Mouse (Mus musculus): ENCODE results near the gene Gsk3a.

Gsk3a gene

GRCm38 (mm10) chr7:25237249-25238014, at the start of gene Gsk3a:
Gsk3a (minus strand) TSS chr7:25237851.
- CTCF ChIA-PET: interaction anchor here (0.6 to 2.1 kb wide), 20 partner anchors 9 to 150 kb away, joined by 3 to 17 read pairs (median 4); partner anchors contain the start of genes Megf8 (in 2 of the 4), Cic (in 1 of the 4) and Pafah1b3 (in 1 of the 4)

GRCm38 (mm10) chr7:25286989-25287388, 49.3 kb upstream of the Gsk3a start:
- CTCF ChIA-PET: interaction anchor here (0.5 to 1.3 kb wide), 7 partner anchors 11 to 50 kb away, joined by 3 to 5 read pairs (median 3); partner anchors contain the start of genes Pafah1b3 (in 2 of the 4) and Megf8 (in 1 of the 4)
- POLR2A ChIA-PET: interaction anchor here in 3 of 4 experiments (0.6 to 2.3 kb wide), 15 partner anchors 9 to 99 kb away, joined by 3 to 8 read pairs (median 3); partner anchors contain the start of genes Pafah1b3 (in 2 of the 3), Cic (in 1 of the 3), Tmem145 (in 1 of the 3) and Zfp526 (in 1 of the 3)

More at GRCm38 (mm10) chr7:25237249-25238014, at the start of gene Gsk3a:
- POLR2A ChIA-PET: interaction anchor here (0.6 to 10.7 kb wide), 58 partner anchors 8 to 517 kb away, joined by 3 to 160 read pairs (median 7); partner anchors contain the start of genes Cic (in 3 of the 4), Dedd2 (in 3 of the 4), Megf8 (in 3 of the 4) and Zfp526 (in 3 of the 4)

GRCm38 (mm10) chr7:25285511-25286238, 48.0 kb upstream of the Gsk3a start:
- CTCF ChIA-PET: interaction anchor here in 1 of 4 experiments (0.8 kb wide), 1 partner anchor 12 kb away, joined by 3 read pairs; the partner anchor contains the start of gene Pafah1b3
- POLR2A ChIA-PET: interaction anchor here in 3 of 4 experiments (0.8 to 2.3 kb wide), 7 partner anchors 8 to 47 kb away, joined by 3 to 7 read pairs (median 4); partner anchors contain the start of genes Cic (in 1 of the 3) and Tmem145 (in 1 of the 3)

- ChIA-PET POLR2A (interaction anchor here in 3 of 4 experiments (0.6 to 3.2 kb wide), 6 partner anchors 13 to 181 kb away, joined by 3 to 18 read pairs (median 3); partner anchors contain the start of genes Cic (in 1 of the 3) and Pafah1b3 (in 1 of the 3)), CTCF (interaction anchor here in 1 of 4 experiments (0.8 kb wide), 1 partner anchor 13 kb away, joined by 3 read pairs; the partner anchor contains the start of gene Pafah1b3)
Observed at GRCm38 (mm10) chr7:25284766-25285165, 47.1 kb upstream of the Gsk3a start.

DNA sequence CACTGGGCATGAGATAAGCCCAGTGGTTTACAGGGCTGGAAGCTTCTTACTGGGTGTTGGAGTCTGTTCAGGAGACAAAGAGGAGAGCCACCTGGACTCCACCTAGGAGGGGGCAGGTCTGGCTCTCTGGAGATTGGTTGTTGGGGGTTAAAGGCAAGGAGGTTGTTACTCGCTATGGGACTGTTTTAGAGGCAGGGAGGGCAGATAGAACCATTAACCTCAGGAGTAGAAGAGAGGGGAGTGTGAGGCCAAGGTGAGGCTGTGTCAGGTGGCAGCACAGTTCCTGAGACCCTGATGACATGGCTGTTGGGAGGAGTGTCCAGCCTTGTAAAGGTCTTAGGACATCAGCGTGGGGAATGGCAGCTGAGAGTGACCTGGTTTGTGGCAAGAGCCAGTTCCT, 46.5 kb upstream of the Gsk3a start:
- CTCF ChIA-PET: interaction anchor here in 3 of 4 experiments (0.6 to 1.4 kb wide), 3 partner anchors 32 to 190 kb away, joined by 3 to 5 read pairs (median 4); partner anchors contain the start of gene Megf8 (in 2 of the 3)
- POLR2A ChIA-PET: interaction anchor here (0.6 to 3.2 kb wide), 18 partner anchors 7 to 180 kb away, joined by 3 to 18 read pairs (median 4); partner anchors contain the start of genes Cic (in 2 of the 4), Pafah1b3 (in 2 of the 4), Gsk3a (in 1 of the 4) and Megf8 (in 1 of the 4)

GRCm38 (mm10) chr7:25283637-25284036, 46.0 kb upstream of the Gsk3a start:
- POLR2A ChIA-PET: interaction anchor here (0.6 to 5.0 kb wide), 18 partner anchors 8 to 154 kb away, joined by 3 to 26 read pairs (median 4); partner anchors contain the start of genes Pafah1b3 (in 2 of the 4), Cic (in 1 of the 4), Dedd2 (in 1 of the 4) and Gsk3a (in 1 of the 4)
- CTCF ChIA-PET: interaction anchor here in 3 of 4 experiments (0.6 to 1.4 kb wide), 5 partner anchors 9 to 190 kb away, joined by 3 to 5 read pairs (median 3); partner anchors contain the start of gene Megf8 (in 2 of the 3)

DNA sequence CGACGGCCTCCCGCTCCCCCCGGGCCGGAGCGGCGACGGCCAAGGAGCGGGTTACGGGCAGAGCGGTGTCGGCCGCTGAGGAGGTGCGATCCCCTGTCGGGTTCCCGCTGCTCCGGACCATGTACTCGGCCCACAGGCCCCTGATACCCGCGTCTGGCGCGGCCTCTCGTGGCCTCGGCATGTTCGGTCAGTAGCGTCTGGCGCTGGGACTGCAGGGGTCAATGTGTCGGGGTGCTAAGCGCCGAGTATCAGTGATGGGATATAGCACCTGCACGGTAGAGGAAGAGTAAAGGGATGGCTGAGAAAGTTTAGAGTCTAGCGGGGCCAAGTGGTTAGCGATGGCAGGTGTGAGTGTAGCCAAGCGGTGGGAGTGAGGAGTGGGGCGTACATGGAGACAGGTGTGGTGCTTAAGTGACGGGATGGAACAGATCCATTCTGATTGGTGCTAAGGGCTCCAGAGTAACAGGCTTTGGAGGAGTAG, 45.1 kb upstream of the Gsk3a start:
- CTCF ChIA-PET: interaction anchor here in 2 of 4 experiments (0.6 to 1.4 kb wide), 3 partner anchors 10 to 44 kb away, joined by 3 to 5 read pairs (median 3); partner anchors contain the start of gene Megf8 (in 2 of the 2)
- POLR2A ChIA-PET: interaction anchor here in 3 of 4 experiments (1.0 to 5.0 kb wide), 14 partner anchors 8 to 91 kb away, joined by 3 to 26 read pairs (median 4); partner anchors contain the start of genes Pafah1b3 (in 2 of the 3), Cic (in 1 of the 3), Dedd2 (in 1 of the 3) and Gsk3a (in 1 of the 3)

DNA sequence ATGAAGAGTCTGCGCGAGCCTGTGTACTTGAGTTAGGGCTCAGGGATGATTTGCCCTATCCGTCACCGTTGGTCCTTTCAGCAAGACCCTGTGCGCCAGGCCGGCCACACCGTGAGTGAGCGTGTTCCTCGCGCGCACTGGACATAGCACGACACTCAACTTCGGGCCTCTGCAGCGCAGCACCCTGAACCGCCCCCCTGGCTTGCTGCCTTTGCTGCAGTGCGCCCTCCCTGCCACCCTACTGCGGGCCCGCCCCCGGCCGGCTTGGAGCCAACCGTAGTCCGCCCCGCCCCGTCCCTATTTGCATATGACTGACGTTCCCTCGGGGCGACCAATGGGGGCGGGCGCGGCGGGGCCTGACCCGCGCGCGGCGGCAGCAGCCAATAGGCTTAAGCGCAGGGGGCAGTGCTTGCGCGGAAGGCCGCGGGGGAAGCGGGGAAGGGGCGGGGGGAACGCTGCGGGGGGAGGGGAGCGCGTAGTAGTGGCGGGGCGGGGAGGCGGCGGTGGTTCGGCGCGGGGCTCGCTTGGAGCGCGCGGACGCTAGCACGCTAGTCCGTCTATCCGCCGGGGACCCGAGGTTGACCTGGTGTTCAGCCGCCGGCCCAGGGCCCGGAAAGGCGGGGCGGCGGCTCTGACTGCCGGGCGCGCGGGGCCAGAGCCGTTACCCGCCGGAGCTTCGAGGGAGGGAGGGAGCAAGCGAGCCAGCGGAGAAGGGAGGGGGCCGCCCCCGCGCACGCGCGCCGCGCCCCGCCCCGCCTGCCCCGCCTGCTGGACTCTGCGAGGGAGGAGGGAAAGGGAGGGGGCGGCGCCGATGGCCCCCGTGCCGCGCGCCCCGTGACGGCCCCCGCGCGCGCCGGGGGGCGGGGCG, 44.3 kb upstream of the Gsk3a start:
- ChIA-PET CTCF (interaction anchor here in 1 of 4 experiments (0.6 kb wide), 1 partner anchor 14 kb away, joined by 5 read pairs; no protein-coding TSS in a partner anchor), POLR2A (interaction anchor here (0.5 to 5.0 kb wide), 8 partner anchors 9 to 882 kb away, joined by 3 to 26 read pairs (median 4); partner anchors contain the start of genes Cic (in 1 of the 4), Dedd2 (in 1 of the 4), Pafah1b3 (in 1 of the 4) and Smg9 (in 1 of the 4))

DNA sequence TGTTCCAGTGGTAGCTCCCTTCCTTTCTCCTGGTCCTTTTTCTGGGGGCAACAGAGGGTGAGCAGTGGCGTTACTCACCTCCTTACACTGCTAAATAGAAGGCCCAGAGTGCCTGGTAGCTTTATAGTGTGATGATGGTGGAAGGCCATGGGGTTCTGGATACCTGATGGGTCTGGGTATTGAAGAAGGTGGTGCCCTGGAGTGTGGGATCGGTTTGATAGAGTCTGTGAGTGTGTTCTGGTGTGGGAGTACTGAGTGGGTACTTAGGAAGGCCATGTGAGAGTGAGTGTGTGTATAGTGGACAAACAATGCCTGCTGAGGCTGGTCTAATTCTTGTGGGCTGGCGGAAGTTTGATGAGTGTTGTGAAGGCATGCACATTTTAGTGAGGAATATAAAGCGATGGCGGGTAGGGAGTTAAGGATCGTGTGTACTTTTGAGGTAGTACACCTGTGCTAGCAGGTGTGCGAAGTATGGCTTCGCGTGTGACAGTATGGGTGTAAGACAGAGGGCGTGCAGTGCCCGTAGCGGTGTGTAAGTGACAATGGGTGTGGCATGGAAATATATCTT, 43.6 kb upstream of the Gsk3a start:
- CTCF ChIA-PET: interaction anchor here in 2 of 4 experiments (1.0 to 1.1 kb wide), 2 partner anchors 14 to 43 kb away, joined by 3 to 4 read pairs; partner anchors contain the start of gene Cic (in 1 of the 2)
- POLR2A ChIA-PET: interaction anchor here (0.6 to 5.0 kb wide), 11 partner anchors 9 to 881 kb away, joined by 3 to 26 read pairs (median 4); partner anchors contain the start of genes Cic (in 2 of the 4), Dedd2 (in 1 of the 4), Gsk3a (in 1 of the 4) and Smg9 (in 1 of the 4)

DNA sequence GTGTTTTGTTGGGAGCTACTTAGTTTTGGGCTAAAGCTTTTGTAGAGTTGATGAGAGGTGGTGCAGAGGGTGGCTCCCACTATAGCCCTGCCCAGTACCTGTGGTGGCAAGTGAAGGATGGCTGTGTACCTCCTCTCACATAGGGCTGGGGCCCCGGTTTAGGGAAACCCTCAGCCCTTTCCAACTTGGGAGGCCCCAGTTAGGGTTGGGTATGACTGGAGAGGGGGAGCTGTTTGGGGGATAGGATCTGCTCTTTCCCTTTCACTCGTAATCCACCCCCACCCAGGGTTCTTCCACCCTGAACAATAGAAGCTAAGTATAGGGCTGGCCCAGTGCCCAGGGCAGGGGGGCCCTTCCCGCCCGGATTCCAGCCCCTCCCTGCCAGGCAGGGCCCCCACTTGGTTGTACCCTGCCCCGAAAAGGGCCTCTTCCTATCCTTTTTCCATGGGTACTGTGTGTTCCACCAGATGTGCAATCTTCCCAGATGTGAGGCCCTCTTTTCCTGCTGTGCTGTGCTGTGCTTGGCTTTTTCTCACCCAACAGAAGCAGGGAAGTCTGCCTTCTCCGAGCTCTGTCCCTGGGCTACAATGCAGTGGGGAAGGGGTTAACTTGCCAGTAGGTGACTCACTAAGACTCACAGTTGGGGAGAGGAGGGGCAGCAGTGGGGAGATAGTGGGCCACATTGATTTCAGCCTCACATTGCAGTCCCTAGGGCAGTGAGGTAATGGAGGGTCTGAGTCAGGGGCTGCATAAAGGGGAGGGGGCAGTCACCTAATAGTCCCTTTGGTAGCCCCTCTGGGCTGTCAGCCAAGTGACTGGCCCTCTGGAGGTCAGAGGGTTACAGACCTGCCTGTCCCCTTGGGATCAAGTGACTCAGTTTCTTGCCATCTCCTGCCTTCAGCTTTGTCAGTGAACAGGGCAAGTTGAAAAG, 42.5 kb upstream of the Gsk3a start:
- POLR2A ChIA-PET: interaction anchor here (0.5 to 6.1 kb wide), 46 partner anchors 9 to 880 kb away, joined by 3 to 68 read pairs (median 4); partner anchors contain the start of genes Pafah1b3 (in 4 of the 4), Cic (in 3 of the 4), Dedd2 (in 3 of the 4) and Gsk3a (in 1 of the 4)
- CTCF ChIA-PET: interaction anchor here in 3 of 4 experiments (0.6 to 2.8 kb wide), 14 partner anchors 10 to 186 kb away, joined by 3 to 12 read pairs (median 4); partner anchors contain the start of genes Cic (in 1 of the 3) and Megf8 (in 1 of the 3)

GRCm38 (mm10) chr7:25279076-25279860, 41.6 kb upstream of the Gsk3a start:
- ChIA-PET CTCF (interaction anchor here in 2 of 4 experiments (0.6 to 2.8 kb wide), 12 partner anchors 9 to 237 kb away, joined by 3 to 12 read pairs (median 4); partner anchors contain the start of genes Cic (in 1 of the 2) and Megf8 (in 1 of the 2)), POLR2A (interaction anchor here (0.5 to 6.1 kb wide), 47 partner anchors 9 to 747 kb away, joined by 3 to 68 read pairs (median 5); partner anchors contain the start of genes Pafah1b3 (in 4 of the 4), Cic (in 3 of the 4), Dedd2 (in 3 of the 4) and Gsk3a (in 2 of the 4))

DNA sequence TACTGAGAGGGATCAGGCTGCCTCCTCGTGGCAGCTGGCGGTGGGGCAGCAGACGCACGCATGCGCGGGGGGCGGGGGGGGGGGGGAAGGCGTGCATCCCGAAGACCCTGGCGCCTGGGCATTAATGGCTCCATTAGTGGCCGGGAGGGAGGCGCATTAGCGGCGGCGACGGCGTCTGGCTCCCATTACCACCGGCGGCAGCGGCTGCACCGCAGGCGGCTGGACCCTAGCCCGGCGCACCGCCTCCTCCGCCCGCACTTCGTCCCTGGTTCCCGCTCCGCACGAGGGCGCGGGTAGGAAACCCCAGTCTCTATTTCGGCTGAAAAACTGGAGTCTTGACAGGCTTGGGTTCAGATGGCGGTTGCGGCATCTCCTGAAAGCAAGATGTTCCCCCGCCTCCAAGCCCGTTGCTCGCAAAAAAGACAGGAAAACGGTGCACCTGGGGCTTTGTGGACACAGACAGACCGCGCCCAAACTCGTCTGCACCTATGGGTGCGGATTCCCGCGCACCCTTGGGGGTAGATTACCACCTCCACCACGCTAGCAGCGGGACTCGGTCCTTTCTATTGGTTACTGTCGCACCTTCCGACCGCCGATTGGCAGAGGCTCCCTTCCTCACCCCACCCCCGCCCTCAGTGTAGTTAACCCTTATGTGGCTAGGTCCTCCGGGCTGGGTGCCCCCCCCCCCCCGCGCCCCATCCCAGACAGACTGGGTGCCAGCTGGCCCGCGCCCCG, 40.9 kb upstream of the Gsk3a start:
- ChIA-PET CTCF (interaction anchor here (0.5 to 3.0 kb wide), 57 partner anchors 9 to 879 kb away, joined by 3 to 25 read pairs (median 4); partner anchors contain the start of genes Gsk3a (in 3 of the 4), Cic (in 2 of the 4), Zfp526 (in 2 of the 4) and Dedd2 (in 1 of the 4)), POLR2A (interaction anchor here (0.5 to 6.1 kb wide), 87 partner anchors 8 to 747 kb away, joined by 3 to 68 read pairs (median 4); partner anchors contain the start of genes Cic (in 3 of the 4), Gsk3a (in 3 of the 4), Pafah1b3 (in 3 of the 4) and Dedd2 (in 2 of the 4))
